Mouse (Mus musculus) B cell, adult 2 months (primary cell): ENCODE measurements around the gene Sema5a.

Experiments used
- DNase-seq, 2 experiments: peaks; one replicate each; pipeline ENCODE4 v3.0.0; 2022

The Sema5a gene

DNA sequence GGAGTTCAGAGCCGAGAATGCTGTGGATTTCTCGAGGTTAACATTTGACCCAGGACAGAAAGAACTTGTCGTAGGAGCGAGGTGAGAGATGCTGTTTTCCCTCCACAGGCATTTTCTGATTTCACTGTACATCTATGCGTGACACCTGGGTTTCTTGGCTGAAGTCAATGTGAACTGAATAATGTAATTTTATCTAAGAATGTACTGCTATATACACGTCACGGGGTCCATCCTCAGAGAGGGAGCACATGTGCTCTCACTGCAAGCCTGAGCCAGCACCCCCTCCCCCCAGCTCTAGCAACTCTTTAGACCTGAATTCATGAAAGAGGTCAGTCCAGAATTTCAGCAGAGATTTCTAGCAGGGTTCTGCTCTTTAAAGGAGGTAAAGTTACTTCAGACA is 215.6 kb downstream of the Sema5a start:
- DNase-seq, result no peak

DNA sequence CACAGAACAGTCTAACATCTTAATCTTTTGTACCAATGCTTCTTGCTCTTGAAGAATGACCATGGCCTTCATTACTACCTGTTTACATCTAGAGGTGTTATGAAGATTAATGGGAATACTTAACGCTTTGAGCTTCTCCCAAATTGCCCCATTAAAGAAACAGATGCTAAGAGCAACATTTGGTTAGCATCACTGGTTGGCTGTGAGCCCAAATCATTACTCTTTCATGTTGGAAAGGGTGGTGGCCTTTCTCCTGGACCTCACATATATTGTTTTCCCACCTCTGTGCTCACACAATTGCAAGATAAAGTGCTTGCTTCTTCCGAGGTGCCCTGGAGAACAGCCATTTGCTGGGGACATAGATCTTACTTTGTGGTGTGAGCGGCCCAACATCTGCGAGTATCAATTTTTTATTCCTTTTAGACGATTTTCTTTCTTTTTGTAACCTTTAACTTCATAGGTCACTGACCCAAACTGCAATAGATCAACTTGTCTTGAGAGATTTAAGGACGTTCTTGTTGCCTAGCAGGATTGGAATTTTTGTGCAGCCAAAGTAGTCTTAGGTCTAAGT is 227.0 kb downstream of the Sema5a start:
- DNase-seq, result no peak

DNA sequence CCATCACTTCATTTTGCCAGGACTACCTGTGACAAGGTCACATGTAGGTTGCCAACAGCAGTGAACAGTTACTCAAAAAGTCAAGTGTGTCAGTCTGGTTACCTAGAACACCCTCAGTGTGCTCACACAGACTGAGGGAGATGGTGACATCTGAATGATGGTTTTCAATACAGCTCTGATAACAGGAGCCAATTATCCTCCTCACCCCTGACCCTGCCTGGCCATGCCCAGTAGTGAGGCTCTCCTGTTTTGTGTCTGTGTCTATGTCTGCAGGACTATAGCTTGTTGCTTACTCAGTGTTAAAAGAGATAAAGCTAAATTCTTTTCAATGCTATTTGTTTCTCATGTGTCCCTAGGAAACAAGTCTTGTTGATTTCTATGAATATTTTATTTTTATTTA is 236.1 kb downstream of the Sema5a start:
- DNase-seq, result no peak

GRCm38 (mm10) chr15:32485064-32485964 is 240.7 kb downstream of the Sema5a start:
- no peak for DNase-seq

DNA sequence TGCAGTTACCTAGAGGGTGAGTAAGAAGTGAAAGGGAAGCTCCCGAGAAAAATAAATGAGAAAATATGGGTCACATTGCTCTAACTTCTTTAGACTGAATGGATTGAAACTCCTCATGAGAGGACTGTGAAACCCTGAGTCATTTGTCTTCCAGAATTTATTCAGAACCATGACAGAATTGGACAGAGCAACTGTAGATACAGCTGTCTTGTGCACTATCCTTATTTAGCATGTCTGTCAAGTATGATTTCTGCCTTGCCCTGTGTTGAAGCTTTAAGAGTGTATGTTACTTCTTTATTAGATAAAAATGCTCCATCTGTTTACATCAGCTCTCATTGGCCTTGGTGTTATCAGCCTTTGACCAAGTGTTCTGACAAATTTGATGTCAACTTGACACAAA is 243.4 kb downstream of the Sema5a start:
- DNase-seq, result no peak

GRCm38 (mm10) chr15:32494219-32494618 is 249.6 kb downstream of the Sema5a start:
- DNase-seq, result no peak

DNA sequence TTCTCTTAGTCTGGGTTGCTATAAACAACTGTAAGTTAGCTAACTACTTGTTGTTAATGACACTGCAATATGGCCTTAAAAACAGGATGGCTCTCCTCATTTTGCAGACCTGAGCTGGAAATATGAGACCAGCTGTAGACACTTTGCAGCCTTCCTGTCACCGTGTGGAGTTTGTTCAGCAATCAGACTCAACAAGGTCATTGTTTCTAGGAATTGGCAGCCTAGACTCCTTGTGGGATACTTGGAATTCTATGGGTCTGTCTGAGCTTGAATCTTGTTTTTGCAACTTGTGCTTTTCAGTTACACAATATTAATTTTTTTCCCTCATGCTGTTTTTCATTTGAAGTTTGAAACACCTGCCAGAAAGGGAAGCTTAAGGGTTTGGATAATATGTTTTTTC is 250.3 kb downstream of the Sema5a start:
- no peak for DNase-seq

DNA sequence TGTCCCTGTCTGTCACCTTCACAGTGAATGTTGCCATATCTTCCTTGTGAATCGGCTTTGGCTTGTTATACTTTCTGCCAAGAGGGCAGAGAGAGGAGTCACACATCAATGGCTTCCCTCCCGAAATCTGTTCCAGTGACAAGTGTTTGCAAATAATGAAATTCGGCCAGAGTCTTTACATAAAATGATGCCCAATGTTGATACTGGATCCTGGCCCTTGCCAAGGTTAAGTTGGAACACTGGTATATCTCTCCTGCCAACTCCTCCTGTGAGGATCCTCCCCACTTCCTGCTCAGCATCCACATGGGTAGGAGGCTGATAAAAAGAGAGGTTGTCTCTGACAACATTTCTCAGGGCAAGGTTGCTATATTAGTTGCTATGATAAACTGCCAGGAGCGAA is 252.3 kb downstream of the Sema5a start:
- DNase-seq, result no peak

GRCm38 (mm10) chr15:32505941-32506340 is 261.3 kb downstream of the Sema5a start:
- DNase-seq, result no peak

GRCm38 (mm10) chr15:32508282-32508681 is 263.7 kb downstream of the Sema5a start:
- no peak for DNase-seq

DNA sequence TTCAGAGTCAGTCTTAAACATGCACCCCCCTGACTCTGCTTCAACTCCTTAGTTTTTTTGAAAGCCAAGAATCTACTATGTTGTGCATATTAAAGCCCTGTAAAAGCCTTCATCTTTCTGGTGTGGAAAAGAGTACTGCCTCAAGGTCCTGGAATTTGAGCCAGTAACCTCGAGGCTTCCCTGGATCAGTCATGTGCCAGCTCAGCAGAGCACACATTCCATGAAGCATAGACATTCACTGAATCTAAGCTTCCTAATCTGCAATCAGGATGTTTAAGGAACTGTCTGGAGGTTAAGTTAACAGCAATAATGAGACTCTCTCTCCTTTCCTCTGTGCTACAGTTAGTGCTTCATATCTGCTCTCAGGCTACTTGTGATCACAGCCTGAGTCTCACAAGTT is 270.3 kb downstream of the Sema5a start:
- DNase-seq, result no peak

GRCm38 (mm10) chr15:32517954-32518353 is 273.3 kb downstream of the Sema5a start:
- no peak for DNase-seq

- DNase-seq, result no peak
Observed at GRCm38 (mm10) chr15:32532539-32532938, 287.9 kb downstream of the Sema5a start.

GRCm38 (mm10) chr15:32533541-32534080 is 289.0 kb downstream of the Sema5a start:
- DNase-seq, result no peak

GRCm38 (mm10) chr15:32536755-32537503 is 292.3 kb downstream of the Sema5a start:
- no peak for DNase-seq

DNA sequence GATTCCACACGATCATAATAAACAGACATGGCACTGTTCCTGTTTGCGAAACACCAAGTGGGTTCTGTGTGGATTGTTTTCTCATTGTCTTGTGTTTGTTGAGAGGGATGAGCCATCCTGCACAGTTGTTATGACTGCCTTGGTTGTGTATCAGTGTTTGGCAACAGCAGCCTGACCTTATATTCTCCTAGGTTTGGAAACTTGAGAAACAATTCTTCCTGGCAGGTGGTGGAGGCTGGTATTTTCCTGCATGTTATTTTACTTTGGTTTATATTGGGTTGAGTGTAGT is 292.8 kb downstream of the Sema5a start:
- no peak for DNase-seq

DNA sequence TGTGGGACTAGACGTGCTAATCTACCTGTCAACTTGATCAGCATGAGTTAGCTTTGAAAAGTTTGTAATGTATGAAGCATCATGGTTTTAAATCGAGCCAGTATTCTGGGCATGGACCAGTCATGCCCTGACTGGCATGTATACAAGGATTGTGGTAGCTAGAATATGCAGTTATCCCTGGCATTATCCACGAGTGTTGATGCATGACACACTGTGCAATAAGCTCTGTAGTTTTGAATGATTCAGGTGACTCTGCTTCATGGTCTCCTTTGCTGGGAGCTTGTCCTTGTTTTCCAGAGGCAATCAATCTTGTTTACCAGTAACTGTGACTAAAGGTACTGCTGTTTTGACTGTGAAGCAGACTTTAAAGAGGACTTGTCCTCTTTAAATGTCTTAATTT is 293.5 kb downstream of the Sema5a start:
- no peak for DNase-seq

- no peak for DNase-seq
Observed at GRCm38 (mm10) chr15:32542746-32543145, 298.1 kb downstream of the Sema5a start.

DNA sequence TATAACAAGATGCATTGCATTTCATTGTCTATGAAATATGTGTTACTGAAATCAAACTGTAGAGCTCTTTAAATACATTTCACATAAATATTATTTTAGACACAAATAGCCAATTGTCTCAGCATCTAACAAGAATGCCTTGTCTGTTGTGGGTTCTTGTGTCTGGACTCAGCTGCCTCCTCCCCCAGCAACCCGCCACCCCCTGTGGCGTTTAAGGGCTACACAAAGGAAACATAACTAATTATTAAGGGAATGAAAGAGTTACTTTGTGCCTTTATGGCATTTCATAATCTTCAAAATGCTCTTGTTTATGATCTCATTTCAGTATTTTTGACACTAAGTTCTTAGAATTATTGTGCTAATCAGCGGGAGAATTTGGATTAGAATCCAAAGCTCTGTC is 298.6 kb downstream of the Sema5a start:
- no peak for DNase-seq

DNA sequence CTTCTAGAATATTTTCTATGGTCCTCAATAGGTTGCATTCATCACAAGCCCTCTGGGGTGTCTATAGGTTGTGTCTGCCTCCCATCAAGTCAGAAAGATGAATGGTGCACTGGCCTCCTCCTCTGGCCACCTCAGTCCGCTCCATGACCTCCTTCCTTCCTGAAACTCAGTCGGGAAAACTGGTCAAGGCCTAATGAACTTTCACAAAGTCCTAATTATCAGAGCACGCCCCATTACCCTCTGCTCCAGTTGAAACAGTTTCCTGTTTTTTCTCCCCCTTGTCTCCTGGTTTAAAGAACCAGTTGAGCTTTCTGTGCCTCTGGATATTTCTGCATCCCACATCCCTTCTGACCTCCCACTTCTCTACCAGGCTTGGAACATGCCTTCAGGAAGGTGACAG is 300.8 kb downstream of the Sema5a start:
- no peak for DNase-seq

DNA sequence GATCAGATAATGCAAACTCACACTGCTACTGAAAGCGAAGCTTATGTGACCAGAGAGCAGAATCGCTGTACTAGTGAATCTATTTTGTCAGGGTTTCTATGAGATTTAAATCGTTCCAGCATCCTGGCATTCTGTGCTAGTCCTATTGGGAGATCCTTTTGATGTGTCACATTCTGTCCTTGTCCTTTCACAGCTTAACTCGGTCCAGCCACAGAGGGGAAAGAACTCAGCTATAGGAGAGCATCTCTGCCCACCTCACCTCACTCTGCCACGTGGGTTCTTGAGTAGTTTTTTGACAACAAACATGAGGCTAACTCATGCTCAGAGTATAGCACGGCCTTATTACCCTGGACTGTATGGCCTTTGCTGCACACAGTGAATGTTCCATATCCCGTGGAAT is 302.1 kb downstream of the Sema5a start:
- DNase-seq, result no peak

- no peak for DNase-seq
Observed at GRCm38 (mm10) chr15:32558925-32559324, 314.3 kb downstream of the Sema5a start.

- DNase-seq, result no peak
Observed at GRCm38 (mm10) chr15:32562600-32562999, 318.0 kb downstream of the Sema5a start.
